Mouse (Mus musculus): ENCODE measurements around the gene Rnf167. TPM values are rescaled to one million over a fixed set of nuclear protein-coding genes. Genes with fewer than 3 reads are reported as not detected.

Gene Rnf167
- polyA plus RNA-seq, 1 experiment = 16.7 TPM

DNA sequence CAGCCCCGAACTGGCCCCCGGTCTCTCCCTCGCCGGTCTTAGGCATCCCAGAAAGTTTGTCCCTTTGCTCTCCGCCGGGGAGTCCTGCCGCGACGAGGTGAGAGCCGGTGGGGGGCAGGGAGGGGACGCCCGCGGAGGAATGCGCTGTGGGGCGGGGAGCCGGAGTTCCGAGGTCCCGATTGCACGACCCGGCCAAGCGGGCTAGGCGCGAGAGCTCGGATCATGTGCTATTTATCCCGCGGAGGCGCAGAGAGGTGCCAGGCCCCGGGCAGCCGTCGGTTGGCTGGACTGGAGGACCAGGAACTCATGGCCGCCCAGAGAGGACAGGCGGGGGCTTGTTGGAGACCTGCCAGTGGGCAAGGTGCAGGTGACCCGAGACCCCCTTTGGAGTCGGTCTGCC is 53.6 kb downstream of the Rnf167 start:
- H3K4me2 ChIP-seq (ENCODE audit: low read depth) = peak overlapping the region; percentile 96
- peaks cover 28% of the 10 kb centered on the region for H3K79me2 ChIP-seq (ENCODE audit: control insufficient read depth, insufficient read depth)
- H3K27me3 ChIP-seq (ENCODE audit: control insufficient read depth, insufficient read depth, insufficient read length) = no peaks in the 10 kb centered on the region
- peaks cover 21% of the 10 kb centered on the region for H3K36me3 ChIP-seq (ENCODE audit: control insufficient read depth, insufficient read depth)
- H3K4me3 ChIP-seq = peak overlapping the region; percentile 96
- peak; percentile 41 for TF ChIP-seq POLR2A (IDR thresholded peaks at IDR 0.05; ENCODE audit: insufficient read length, low read depth)
- no peak for TF ChIP-seq SRF (IDR thresholded peaks at IDR 0.05; ENCODE audit: control insufficient read depth, insufficient read length, low read depth)
- H3ac ChIP-seq (ENCODE audit: control insufficient read depth, insufficient read length) = peak overlapping the region; percentile 92

Other genes with a start within 250 kb of the Rnf167 start
- gene Pelp1, start 237.2 kb upstream of the Rnf167 start, polyA plus RNA-seq (2012; fragmentation: generic; extraction: Trizol) = 26.5 TPM
- 20.1 TPM for gene Arrb2, start 214.6 kb upstream of the Rnf167 start, polyA plus RNA-seq (2012; fragmentation: generic; extraction: Trizol)
- 29.6 TPM for gene Med11, start 195.3 kb upstream of the Rnf167 start, polyA plus RNA-seq (2012; fragmentation: generic; extraction: Trizol)
- gene Zmynd15, start 187.8 kb upstream of the Rnf167 start, polyA plus RNA-seq (2012; fragmentation: generic; extraction: Trizol) = not detected
- 0.08 TPM for gene Cxcl16, start 187.3 kb upstream of the Rnf167 start, polyA plus RNA-seq (2012; fragmentation: generic; extraction: Trizol)
- not detected for gene Tm4sf5, start 142.0 kb upstream of the Rnf167 start, polyA plus RNA-seq (2012; fragmentation: generic; extraction: Trizol)
- not detected for gene Vmo1, start 132.6 kb upstream of the Rnf167 start, polyA plus RNA-seq (2012; fragmentation: generic; extraction: Trizol)
- gene Gltpd2, start 128.0 kb upstream of the Rnf167 start, polyA plus RNA-seq (2012; fragmentation: generic; extraction: Trizol) = not detected
- gene Psmb6, start 121.9 kb upstream of the Rnf167 start, polyA plus RNA-seq (2012; fragmentation: generic; extraction: Trizol) = 575 TPM
- gene Gm40193, start 114.3 kb upstream of the Rnf167 start, polyA plus RNA-seq (2012; fragmentation: generic; extraction: Trizol) = not detected
- gene Pld2, start 107.2 kb upstream of the Rnf167 start, polyA plus RNA-seq (2012; fragmentation: generic; extraction: Trizol) = 10.2 TPM
- 34.4 TPM for gene Mink1, start 84.4 kb upstream of the Rnf167 start, polyA plus RNA-seq (2012; fragmentation: generic; extraction: Trizol)
- 0.10 TPM for gene 4930544D05Rik, start 31.4 kb upstream of the Rnf167 start, polyA plus RNA-seq (2012; fragmentation: generic; extraction: Trizol)
- gene Chrne, start 28.0 kb upstream of the Rnf167 start, polyA plus RNA-seq (2012; fragmentation: generic; extraction: Trizol) = 5.3 TPM
- gene Gp1ba, start 8.1 kb upstream of the Rnf167 start, polyA plus RNA-seq (2012; fragmentation: generic; extraction: Trizol) = 0.22 TPM
- 165 TPM for gene Slc25a11, start 244 bp downstream of the Rnf167 start, polyA plus RNA-seq (2012; fragmentation: generic; extraction: Trizol)
- gene Pfn1, start 7.4 kb downstream of the Rnf167 start, polyA plus RNA-seq (2012; fragmentation: generic; extraction: Trizol) = 2,636 TPM
- gene Eno3, start 10.0 kb downstream of the Rnf167 start, polyA plus RNA-seq (2012; fragmentation: generic; extraction: Trizol) = 1,792 TPM
- gene Spag7, start 22.2 kb downstream of the Rnf167 start, polyA plus RNA-seq (2012; fragmentation: generic; extraction: Trizol) = 52.4 TPM
- gene Camta2, start 40.9 kb downstream of the Rnf167 start, polyA plus RNA-seq (2012; fragmentation: generic; extraction: Trizol) = 11.9 TPM
- 1.1 TPM for gene Inca1, start 52.9 kb downstream of the Rnf167 start, polyA plus RNA-seq (2012; fragmentation: generic; extraction: Trizol)
- 96.3 TPM for gene Kif1c, start 53.3 kb downstream of the Rnf167 start, polyA plus RNA-seq (2012; fragmentation: generic; extraction: Trizol)
- gene Zfp3, start 117.0 kb downstream of the Rnf167 start, polyA plus RNA-seq (2012; fragmentation: generic; extraction: Trizol) = 2.7 TPM
- 0.10 TPM for gene Scimp, start 165.4 kb downstream of the Rnf167 start, polyA plus RNA-seq (2012; fragmentation: generic; extraction: Trizol)
- 16.1 TPM for gene Rabep1, start 197.5 kb downstream of the Rnf167 start, polyA plus RNA-seq (2012; fragmentation: generic; extraction: Trizol)

Data from myocyte (in vitro differentiated cells).